Mouse (Mus musculus) olfactory bulb, adult 2 months (tissue): ENCODE data around the gene Rcor2. TPM values are rescaled to one million over a fixed set of nuclear protein-coding genes. Genes with fewer than 3 reads are reported as not detected.

ENCODE experiments used
- H3K27ac ChIP-seq: fragments of 200-500 bp; 2 replicates; pipeline ENCODE4 v1.5.1; 2012; ENCODE audit warnings: low read depth, low read length; ENCODE audit not compliant: insufficient read depth
- H3K4me1 ChIP-seq: fragments of 200-500 bp; 2 replicates; pipeline ENCODE4 v1.6.1; 2012; ENCODE audit warnings: low read length; ENCODE audit not compliant: control insufficient read depth, insufficient read depth
- H3K4me3 ChIP-seq: fragments of 200-500 bp; 2 replicates; pipeline ENCODE4 v1.5.1; 2012; ENCODE audit warnings: mild to moderate bottlenecking, low read depth, low read length, moderate library complexity; ENCODE audit not compliant: insufficient read depth
- CTCF ChIP-seq: fragments of 200-500 bp; IDR thresholded peaks from 2 replicates; pipeline ENCODE4 v1.5.1; 2012; ENCODE audit warnings: low read depth, mild to moderate bottlenecking, low read length, moderate library complexity; ENCODE audit not compliant: insufficient read depth
- POLR2A ChIP-seq: fragments of 200-500 bp; IDR thresholded peaks from 2 replicates; pipeline ENCODE4 v1.6.1; 2012; ENCODE audit warnings: mild to moderate bottlenecking, low read depth, low read length, moderate library complexity; ENCODE audit not compliant: insufficient read depth
- WGBS: fragments of 180-500 bp; shearing (Covaris S2); methylation state at CpG from one replicate; pipeline ENCODE4 v1.1.7; 2018; 5-methylcytosine and 5-hydroxymethylcytosine counted together
- polyA plus RNA-seq: library from polyadenylated mRNA; stranded (reverse); fragments of >200 nt; gene quantifications from 2 replicates; pipeline ENCODE4 v1.2.4, GENCODE M21; 2012; ENCODE audit warnings: low replicate concordance; ENCODE audit not compliant: missing spikeins, insufficient read depth, insufficient read length

Gene Rcor2
- polyA plus RNA-seq, 1 experiment = not detected

DNA sequence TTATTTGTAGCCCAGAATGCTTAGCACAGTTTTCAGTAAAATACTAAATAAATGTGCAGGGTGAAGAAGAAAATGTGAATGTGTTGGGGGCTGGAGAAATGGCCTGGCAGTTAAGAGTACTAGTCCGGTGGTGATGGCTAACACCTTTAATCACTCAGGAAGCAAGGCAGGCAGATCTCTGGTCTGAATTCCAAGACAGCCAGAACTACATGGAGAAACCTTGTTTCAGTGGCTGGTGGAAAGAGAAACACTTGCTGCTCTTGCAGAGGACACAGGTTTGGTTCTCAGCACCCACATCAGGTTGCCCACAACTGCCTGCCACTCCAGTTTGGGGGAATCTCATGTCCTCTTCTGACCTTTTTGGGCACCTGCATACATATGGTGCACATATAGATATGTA lies 33.0 kb downstream of the Rcor2 start:
- peaks cover 32% of the 10 kb centered on the region for H3K4me1 ChIP-seq
- no peak overlapping the region for H3K27ac ChIP-seq
- H3K4me3 ChIP-seq = no peak overlapping the region
- TF ChIP-seq CTCF = no peak
- WGBS = 100% methylated on average over 1 of the region's 1 CpGs

DNA sequence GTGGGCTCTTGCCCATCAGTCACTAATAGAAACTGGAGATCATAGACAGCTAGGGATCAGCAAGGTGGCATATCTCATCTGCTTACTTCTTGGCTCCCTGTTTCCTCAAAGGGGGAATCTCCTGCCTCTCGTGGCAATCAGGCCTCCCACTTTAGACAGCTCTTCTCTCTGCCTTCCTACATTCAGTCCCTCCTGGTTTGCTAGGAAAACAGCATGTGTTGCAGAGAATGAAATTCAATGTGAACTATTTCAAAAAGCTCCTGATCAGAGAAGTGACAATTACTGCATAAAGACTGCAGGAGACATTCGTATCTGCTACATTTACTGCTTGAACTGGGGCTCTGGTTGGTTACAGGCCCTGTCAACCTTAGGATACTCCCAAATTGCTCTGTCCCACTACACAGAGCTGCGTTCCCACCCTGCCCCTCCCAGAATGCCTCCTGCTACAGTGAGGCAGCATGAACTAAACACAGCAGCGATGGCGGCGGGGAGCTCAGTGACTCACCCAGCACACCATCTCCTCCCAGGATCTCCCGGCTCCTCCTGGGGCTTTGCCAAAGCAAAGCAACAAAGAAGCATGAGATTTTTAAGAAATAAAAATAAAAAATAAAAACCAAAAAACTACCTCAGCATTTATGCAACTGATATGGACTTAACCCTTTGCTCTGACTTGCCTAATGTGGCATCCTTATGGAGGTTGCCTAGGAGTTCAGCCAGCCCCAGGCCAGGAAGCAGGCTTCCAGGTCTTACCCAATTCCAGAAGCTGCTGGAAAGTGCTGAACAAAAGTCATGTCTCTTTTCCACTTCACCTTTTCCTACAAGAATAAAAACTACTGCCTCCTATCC lies 34.7 kb downstream of the Rcor2 start:
- H3K27ac ChIP-seq = peak overlapping the region; percentile 88
- WGBS = 18% methylated on average over 7 of the region's 7 CpGs

DNA sequence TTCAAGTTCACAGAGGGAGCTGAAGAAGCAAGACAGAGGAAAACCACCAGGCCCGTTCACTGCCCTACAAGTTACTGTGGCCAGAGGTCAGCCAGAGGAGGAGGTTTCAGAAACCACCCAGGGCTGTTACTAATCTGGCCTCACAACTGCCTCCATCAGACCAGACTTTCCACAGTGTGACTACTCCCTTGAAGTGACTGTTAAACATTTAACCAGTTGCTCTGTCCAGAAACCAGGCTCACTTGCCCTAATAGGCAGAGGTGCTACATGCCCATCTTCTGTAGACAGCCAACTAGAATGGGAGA lies 35.3 kb downstream of the Rcor2 start:
- peaks cover 29% of the 10 kb centered on the region for H3K4me1 ChIP-seq
- 66% methylated on average over 1 of the region's 1 CpGs for WGBS

More for the DNA sequence above, 34.7 kb downstream of the Rcor2 start:
- no peak for TF ChIP-seq POLR2A
- no peak for TF ChIP-seq CTCF
- peaks cover 29% of the 10 kb centered on the region for H3K4me1 ChIP-seq
- no peak overlapping the region for H3K4me3 ChIP-seq

DNA sequence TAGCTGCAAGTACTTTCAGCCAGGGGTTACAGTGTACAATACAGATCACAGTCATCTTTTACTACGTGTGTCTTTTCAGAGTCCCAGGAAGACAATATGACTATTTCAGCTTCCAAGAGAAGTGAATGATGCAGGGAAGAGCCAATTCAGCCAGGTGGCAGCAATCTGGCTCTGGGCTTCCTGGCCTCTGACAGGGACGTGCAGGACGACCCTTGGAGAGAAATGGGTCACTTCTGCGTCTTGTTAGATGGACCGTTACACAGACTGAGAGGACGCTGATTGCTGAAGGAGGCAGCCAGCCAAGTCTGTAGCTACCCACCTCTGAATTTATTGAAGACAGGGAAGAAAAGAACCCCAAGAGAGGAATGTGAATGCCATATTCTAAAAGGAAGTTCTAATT lies 36.7 kb downstream of the Rcor2 start:
- Histone ChIP-seq H3K27ac (peak overlapping the region; percentile 46; the same call in 1 of the 2 replicates), H3K4me3 (no peak overlapping the region), H3K4me1 (peaks cover 32% of the 10 kb centered on the region)
- WGBS = 43% methylated on average over 6 of the region's 6 CpGs
- TF ChIP-seq POLR2A (no peak), CTCF (no peak)

More for the DNA sequence above, 35.3 kb downstream of the Rcor2 start:
- peak overlapping the region; percentile 65 for H3K27ac ChIP-seq
- H3K4me3 ChIP-seq = no peak overlapping the region
- no peak for TF ChIP-seq POLR2A
- no peak for TF ChIP-seq CTCF

DNA sequence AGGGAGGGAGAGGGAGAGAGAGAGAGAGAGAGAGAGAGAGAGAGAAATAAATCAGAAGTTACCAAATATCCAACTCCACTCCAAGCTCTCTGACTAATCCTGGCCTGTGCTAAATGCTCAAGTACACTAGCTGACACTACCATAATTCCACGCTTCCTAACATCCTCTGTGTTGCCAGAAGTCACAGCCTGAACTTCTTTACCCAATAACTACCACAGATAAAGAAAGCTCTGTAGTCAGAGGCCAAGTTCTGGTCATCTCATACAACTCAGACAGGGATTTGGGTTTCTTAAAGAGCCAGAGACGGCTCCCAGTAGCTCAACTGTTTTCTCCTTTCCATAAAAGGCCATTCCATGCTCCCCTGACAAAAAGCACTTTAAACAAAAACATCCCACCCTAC lies 37.7 kb downstream of the Rcor2 start:
- WGBS = 54% methylated on average over 2 of the region's 2 CpGs
- TF ChIP-seq CTCF (no peak), POLR2A (no peak)
- Histone ChIP-seq H3K4me1 (peaks cover 34% of the 10 kb centered on the region), H3K27ac (no peak overlapping the region), H3K4me3 (no peak overlapping the region)

DNA sequence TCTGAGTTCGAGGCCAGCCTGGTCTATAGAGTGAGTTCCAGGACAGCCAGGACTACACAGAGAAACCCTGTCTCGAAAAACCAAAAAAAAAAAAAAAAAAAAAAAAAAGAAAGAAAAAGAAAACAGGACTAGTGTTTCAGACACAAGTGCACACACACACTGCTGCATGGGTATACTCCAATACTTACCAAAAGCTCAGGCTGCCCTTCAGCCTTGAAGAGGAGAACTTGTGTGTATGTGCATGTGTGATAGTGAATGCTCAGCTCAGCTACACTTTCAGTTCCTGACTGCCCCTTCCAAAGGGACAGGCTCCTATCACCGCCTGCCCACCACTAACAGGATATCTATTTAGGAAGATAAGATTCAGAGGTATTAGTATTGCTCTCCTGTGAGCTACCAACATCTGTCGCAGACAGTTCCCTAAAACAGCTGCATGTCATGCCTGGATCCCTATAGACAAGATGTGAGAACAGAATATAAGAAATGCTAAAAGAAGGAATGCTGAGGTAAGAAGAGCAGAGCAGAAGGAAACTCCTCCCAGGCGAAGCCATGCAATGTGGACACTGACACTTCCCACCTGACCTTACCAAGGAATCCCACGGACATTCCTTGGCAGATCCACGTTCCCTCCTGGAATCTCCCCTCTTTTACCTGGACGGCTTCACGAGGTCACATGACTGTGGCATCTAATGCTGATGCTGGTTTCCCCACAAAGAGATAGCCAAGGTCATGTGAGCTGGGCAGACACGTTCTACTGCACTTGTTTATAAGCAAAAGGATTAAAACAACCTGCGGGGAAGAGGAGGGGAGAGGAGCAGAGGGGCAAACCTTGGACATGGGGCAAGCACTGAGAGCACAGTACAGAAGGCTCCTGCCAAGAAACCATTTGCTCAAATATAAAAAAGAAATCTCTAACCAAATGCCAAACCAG lies 38.5 kb downstream of the Rcor2 start:
- no peak overlapping the region for H3K4me3 ChIP-seq
- H3K4me1 ChIP-seq = peaks cover 38% of the 10 kb centered on the region
- TF ChIP-seq POLR2A (no peak), CTCF (no peak)
- WGBS = 78% methylated on average over 11 of the region's 11 CpGs
- no peak overlapping the region for H3K27ac ChIP-seq

DNA sequence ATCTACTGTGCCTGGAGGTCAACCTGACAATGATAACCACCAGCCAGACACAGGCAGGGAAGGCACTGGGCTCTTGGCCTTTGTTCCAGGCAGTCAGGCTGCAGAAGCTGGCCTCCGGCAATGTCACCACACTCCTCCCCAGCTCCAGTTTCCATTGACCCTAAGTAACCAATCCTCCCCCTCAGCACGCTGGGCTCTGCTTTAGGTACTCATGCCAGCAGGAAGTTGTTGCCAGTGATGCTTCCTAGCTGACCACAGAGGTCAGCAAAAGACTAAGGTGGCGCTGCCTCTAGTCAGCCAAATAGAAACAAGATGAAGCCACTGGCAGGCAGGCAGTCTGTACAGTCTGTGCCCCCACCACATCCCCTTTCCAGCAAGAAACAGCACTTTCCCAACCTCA lies 39.8 kb downstream of the Rcor2 start:
- H3K4me3 ChIP-seq = no peak overlapping the region
- H3K27ac ChIP-seq = no peak overlapping the region
- WGBS = 62% methylated on average over 3 of the region's 3 CpGs
- H3K4me1 ChIP-seq = peaks cover 44% of the 10 kb centered on the region
- no peak for TF ChIP-seq CTCF

DNA sequence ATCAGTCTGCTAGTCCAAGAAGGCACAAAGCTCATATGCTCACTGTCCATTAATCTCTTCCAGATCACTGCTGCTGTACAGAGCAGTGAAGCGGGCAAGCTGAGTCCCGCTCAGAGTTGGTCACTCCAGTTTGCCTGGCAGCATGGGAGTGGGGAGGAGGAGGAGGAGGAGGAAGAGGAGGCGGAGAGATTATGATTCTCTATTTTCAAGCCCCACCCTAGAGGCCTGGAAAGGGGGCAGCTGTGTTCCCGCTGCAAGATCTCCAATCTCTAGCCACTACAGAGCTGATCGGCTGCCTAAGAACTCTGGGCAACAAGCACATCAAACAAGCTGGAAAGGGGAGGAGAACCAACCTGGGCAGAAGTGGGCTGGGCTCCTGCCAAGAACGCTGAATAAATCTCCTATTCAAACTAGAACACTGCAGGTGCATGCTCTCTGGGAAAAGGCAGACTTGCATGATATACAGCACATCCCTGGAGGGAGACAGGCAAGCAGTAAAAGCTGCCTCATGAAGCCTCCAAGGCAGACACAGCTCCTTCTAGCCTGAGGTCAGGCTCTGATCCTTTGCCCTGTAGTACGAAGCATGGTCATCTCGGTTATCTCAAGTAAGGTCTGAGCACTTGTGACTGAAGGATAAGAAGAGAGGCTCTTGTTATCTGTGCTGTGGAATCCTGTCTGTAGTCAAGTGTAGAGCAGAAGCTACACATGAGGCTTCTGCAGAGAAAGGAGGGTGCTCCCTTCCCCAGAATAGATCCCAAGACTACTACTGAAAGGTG lies 41.1 kb downstream of the Rcor2 start:
- no peak overlapping the region for H3K27ac ChIP-seq
- TF ChIP-seq POLR2A (no peak), CTCF (no peak)
- H3K4me1 ChIP-seq = peaks cover 37% of the 10 kb centered on the region
- WGBS = 44% methylated on average over 8 of the region's 8 CpGs
- H3K4me3 ChIP-seq = no peak overlapping the region
